In genomic region chr19:48300440-48301231, GRCm38 (mm10) we compare ENCODE assay signal across 13 mouse cellular contexts.
DNase-seq lines count a peak whose midpoint lies in the region; ATAC-seq and TF ChIP-seq lines count a peak whose summit lies in the region.
"Had no signal": no experiment of that assay in that cellular context is flagged by ENCODE, and none has a peak within 500 bp of the region (broad histone marks: within the 10 kb centered on the region; RNA-seq: fewer than 3 reads in every experiment).

No protein-coding gene starts in this region.

- peak; percentile 66 for ATAC-seq in forebrain, embryonic 13.5 days
- peak; percentile 86; the same call in 1 of the 2 replicates for ATAC-seq in hindbrain, embryonic 15.5 days (ENCODE audit: low FRiP score, low read depth)
- ATAC-seq in midbrain, postnatal 0 days (ENCODE audit: low FRiP score) = no peak
- no peak for ATAC-seq in liver, embryonic 12.5 days
- no peak for ATAC-seq in CD4-positive, CD25-positive, alpha-beta regulatory T cell, adult 4 months

- peak overlapping the region; percentile 32 for H3K4me2 ChIP-seq in forebrain, embryonic 13.5 days
- H3K4me2 ChIP-seq in hindbrain, embryonic 15.5 days = 0 out of 2 replicates have a peak overlapping the region, but pooled peaks have one; percentile 25
- peak overlapping the region; percentile 9; the same call in 1 of the 2 replicates for H3K4me2 ChIP-seq in midbrain, postnatal 0 days (ENCODE audit: low read depth, low read length, poor library complexity, severe bottlenecking)
- H3K4me2 ChIP-seq in liver, embryonic 12.5 days = no peak overlapping the region
- H3K4me2 ChIP-seq: embryonic facial prominence, embryonic 12.5 days had no signal

- TF ChIP-seq CTCF in midbrain, postnatal 0 days (IDR thresholded peaks at IDR 0.05) = no peak

- H3K27ac ChIP-seq in forebrain, embryonic 13.5 days = peak overlapping the region; percentile 17
- H3K27ac ChIP-seq in hindbrain, embryonic 15.5 days (replicated peaks) = peak overlapping the region; percentile 46; the same call in 1 of the 2 replicates
- no peak overlapping the region for H3K27ac ChIP-seq in midbrain, postnatal 0 days (ENCODE audit: low read depth, low read length)
- H3K27ac ChIP-seq in liver, embryonic 12.5 days = no peak overlapping the region
- H3K27ac ChIP-seq: embryonic facial prominence, embryonic 12.5 days had no signal

- DNase-seq in cerebellum, postnatal 10 days = peak; percentile 45 to 55
- no peak for DNase-seq in cerebellum, postnatal 36 days
- peak; percentile 51 for DNase-seq in midbrain, postnatal 0 days (ENCODE audit: low spot score)
- DNase-seq in kidney, adult 9 months = no peak
- DNase-seq: adrenal gland, adult 8-10 months; cerebellum, adult 8-10 months; kidney, postnatal 14 days; lung, adult 18-20 months had no signal

- 0 out of 2 replicates have a peak overlapping the region, but pooled peaks have one; percentile 45 for H3K9ac ChIP-seq in forebrain, embryonic 13.5 days
- no peak overlapping the region for H3K9ac ChIP-seq in hindbrain, embryonic 15.5 days
- no peak overlapping the region for H3K9ac ChIP-seq in midbrain, postnatal 0 days (replicated peaks; ENCODE audit: low read length, poor library complexity, severe bottlenecking)
- H3K9ac ChIP-seq in liver, embryonic 12.5 days = no peak overlapping the region
- H3K9ac ChIP-seq: embryonic facial prominence, embryonic 12.5 days had no signal

- no peaks in the 10 kb centered on the region for H3K27me3 ChIP-seq in forebrain, embryonic 13.5 days
- H3K27me3 ChIP-seq in hindbrain, embryonic 15.5 days = no peaks in the 10 kb centered on the region
- H3K27me3 ChIP-seq in midbrain, postnatal 0 days (ENCODE audit: insufficient read depth, low read length) = no peaks in the 10 kb centered on the region
- H3K27me3 ChIP-seq in liver, embryonic 12.5 days (replicated peaks) = no peaks in the 10 kb centered on the region
- H3K27me3 ChIP-seq: embryonic facial prominence, embryonic 12.5 days had no signal

- H3K4me1 ChIP-seq in forebrain, embryonic 13.5 days = peaks cover 16% of the 10 kb centered on the region
- H3K4me1 ChIP-seq in hindbrain, embryonic 15.5 days (replicated peaks) = peaks cover 15% of the 10 kb centered on the region
- H3K4me1 ChIP-seq in midbrain, postnatal 0 days (ENCODE audit: insufficient read depth, low read length) = peaks cover 5% of the 10 kb centered on the region; the same call in 1 of the 2 replicates
- H3K4me1 ChIP-seq in liver, embryonic 12.5 days = no peaks in the 10 kb centered on the region

- WGBS in forebrain, embryonic 13.5 days = 11% methylated on average over 14 of the region's 14 CpGs
- WGBS in hindbrain, embryonic 15.5 days = 19% methylated on average over 14 of the region's 14 CpGs
- WGBS in midbrain, postnatal 0 days = 17% methylated on average over 14 of the region's 14 CpGs
- WGBS in liver, embryonic 12.5 days (ENCODE audit: insufficient replicate concordance) = 60% methylated on average over 14 of the region's 14 CpGs

- no peaks in the 10 kb centered on the region for H3K9me3 ChIP-seq in forebrain, embryonic 13.5 days (replicated peaks)
- H3K9me3 ChIP-seq in hindbrain, embryonic 15.5 days = no peaks in the 10 kb centered on the region
- no peaks in the 10 kb centered on the region for H3K9me3 ChIP-seq in midbrain, postnatal 0 days (ENCODE audit: low read length)
- H3K9me3 ChIP-seq in liver, embryonic 12.5 days (replicated peaks) = 0 out of 2 replicates have a peak, but pooled peaks cover 4% of the 10 kb centered on the region
- H3K9me3 ChIP-seq: embryonic facial prominence, embryonic 12.5 days had no signal

- no peaks in the 10 kb centered on the region for H3K36me3 ChIP-seq in forebrain, embryonic 13.5 days (ENCODE audit: poor library complexity, severe bottlenecking)
- H3K36me3 ChIP-seq in hindbrain, embryonic 15.5 days = no peaks in the 10 kb centered on the region
- no peaks in the 10 kb centered on the region for H3K36me3 ChIP-seq in midbrain, postnatal 0 days (ENCODE audit: insufficient read depth, low read length)
- H3K36me3 ChIP-seq in liver, embryonic 12.5 days = no peaks in the 10 kb centered on the region
- H3K36me3 ChIP-seq: embryonic facial prominence, embryonic 12.5 days had no signal

- H3K4me3 ChIP-seq in forebrain, embryonic 13.5 days = no peak overlapping the region
- no peak overlapping the region for H3K4me3 ChIP-seq in hindbrain, embryonic 15.5 days
- H3K4me3 ChIP-seq in midbrain, postnatal 0 days (ENCODE audit: low read depth, low read length) = no peak overlapping the region
- H3K4me3 ChIP-seq in liver, embryonic 12.5 days = no peak overlapping the region
- H3K4me3 ChIP-seq: embryonic facial prominence, embryonic 12.5 days had no signal

Comparison
In these comparisons a context has a peak if more than half of its experiments do, and no peak if none do; other contexts are left out.
1. DNase-seq: peak in cerebellum, postnatal 10 days (2 of 2) and midbrain, postnatal 0 days (single experiment); none in cerebellum, postnatal 36 days (0 of 2) and kidney, adult 9 months (single experiment).
2. ATAC-seq: peak in forebrain, embryonic 13.5 days (single experiment) and hindbrain, embryonic 15.5 days (single experiment); none in midbrain, postnatal 0 days (single experiment), liver, embryonic 12.5 days (single experiment) and CD4-positive, CD25-positive, alpha-beta regulatory T cell, adult 4 months (single experiment).
3. H3K27ac ChIP-seq: peak in forebrain, embryonic 13.5 days (single experiment) and hindbrain, embryonic 15.5 days (single experiment); none in midbrain, postnatal 0 days (single experiment) and liver, embryonic 12.5 days (single experiment).